Mouse (Mus musculus) heart, adult 2 months (tissue): ENCODE results near the gene Camk2d. TPM values are rescaled to one million over a fixed set of nuclear protein-coding genes. Genes with fewer than 3 reads are reported as not detected.

ENCODE experiments used
- DNase-seq, 2 experiments: peaks; one replicate each; pipeline ENCODE4 v3.0.0; 2021
- H3K27ac ChIP-seq: fragments of 200-600 bp; 2 replicates; pipeline ENCODE4 v1.8.1; 2022
- H3K27me3 ChIP-seq: fragments of 200-500 bp; 2 replicates; pipeline ENCODE4 v1.6.1; 2012; ENCODE audit warnings: mild to moderate bottlenecking, low read length, inconsistent platforms, mixed read lengths; ENCODE audit not compliant: control insufficient read depth, insufficient read depth
- H3K36me3 ChIP-seq: fragments of 200-500 bp; 2 replicates; pipeline ENCODE4 v1.6.1; 2012; ENCODE audit warnings: low read length, inconsistent platforms; ENCODE audit not compliant: control insufficient read depth, insufficient read depth
- H3K4me1 ChIP-seq: fragments of 200-500 bp; 2 replicates; pipeline ENCODE4 v1.6.1; 2011; ENCODE audit warnings: low read length; ENCODE audit not compliant: control insufficient read depth, insufficient read depth
- H3K4me3 ChIP-seq: fragments of 200-600 bp; 2 replicates; pipeline ENCODE4 v1.8.1; 2022
- H3K79me2 ChIP-seq: fragments of 200-500 bp; replicated peaks from 2 replicates; pipeline ENCODE4 v1.6.1; 2012; ENCODE audit warnings: mild to moderate bottlenecking, inconsistent platforms, low read length, moderate library complexity, mixed read lengths; ENCODE audit not compliant: control insufficient read depth, insufficient read depth
- H3K9ac ChIP-seq: fragments of 200-500 bp; 2 replicates; pipeline ENCODE4 v1.6.1; 2012; ENCODE audit warnings: low read depth, mild to moderate bottlenecking, control low read depth, inconsistent platforms, low read length, mixed read lengths
- CTCF ChIP-seq: fragments of 200-600 bp; IDR thresholded peaks from 2 replicates; pipeline ENCODE4 v1.8.1; 2022; ENCODE audit warnings: antibody characterized with exemption, mild to moderate bottlenecking, moderate library complexity
- EP300 ChIP-seq: fragments of 200-500 bp; IDR thresholded peaks from 2 replicates; pipeline ENCODE4 v1.6.1; 2011; ENCODE audit warnings: low read depth, low read length, control low read depth; ENCODE audit not compliant: insufficient read depth
- POLR2A ChIP-seq: fragments of 200-500 bp; IDR thresholded peaks from 2 replicates; pipeline ENCODE4 v1.6.1; 2011; ENCODE audit warnings: mild to moderate bottlenecking, low read depth, low read length, control low read depth; ENCODE audit not compliant: insufficient read depth
- WGBS: fragments of 180-500 bp; shearing (Covaris S2); methylation state at CpG from one replicate; pipeline ENCODE4 v1.1.7; 2018; 5-methylcytosine and 5-hydroxymethylcytosine counted together
- intact Hi-C: fragments of 180-260 bp; cut with DNase I; formaldehyde crosslinking; loops from one replicate; pipeline ENCODE4 v1.15.1; 2025
- polyA plus RNA-seq: library from polyadenylated mRNA; depleted of rRNA; stranded (reverse); fragments of >200 nt; gene quantifications from 2 replicates; pipeline ENCODE4 v1.2.3, GENCODE M21; 2012
- total RNA-seq, 2 experiments: library from RNA; stranded (reverse); gene quantifications; 2 replicates each; pipeline ENCODE4 v1.2.3; 2021

Gene Camk2d
- total and polyA plus RNA-seq, 3 experiments, result 131 to 135 (median 133) TPM

DNA sequence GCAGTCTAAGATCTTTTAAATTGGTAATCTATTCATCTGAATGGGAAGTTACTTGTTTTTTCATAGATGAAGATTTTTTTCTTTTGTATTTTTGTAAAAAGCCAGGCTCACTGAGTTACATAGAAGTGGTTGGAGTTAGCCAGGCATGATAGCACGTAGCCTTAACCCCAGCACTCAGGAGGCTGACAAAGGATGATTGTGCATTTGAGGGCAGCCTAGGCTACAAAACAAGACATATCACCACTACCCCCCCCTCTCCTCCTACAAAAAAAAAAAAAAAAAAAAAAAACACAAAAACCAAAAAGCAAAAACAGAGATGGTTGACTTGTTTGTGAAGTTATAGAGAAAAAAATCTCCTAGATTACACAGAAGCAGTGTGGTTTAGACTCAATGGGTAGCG is 92.4 kb downstream of the Camk2d start:
- Histone ChIP-seq H3K4me1 (peaks cover 10% of the 10 kb centered on the region), H3K36me3 (peaks cover 9% of the 10 kb centered on the region), H3K27ac (no peak overlapping the region), H3K27me3 (no peaks in the 10 kb centered on the region), H3K79me2 (0 out of 2 replicates have a peak, but pooled peaks cover 1% of the 10 kb centered on the region), H3K4me3 (no peak overlapping the region), H3K9ac (no peak overlapping the region)
- no peak for DNase-seq
- TF ChIP-seq POLR2A (no peak), EP300 (no peak), CTCF (no peak)
- intact Hi-C loops, result no loop called here
- WGBS, result 89% methylated on average over 2 of the region's 2 CpGs

DNA sequence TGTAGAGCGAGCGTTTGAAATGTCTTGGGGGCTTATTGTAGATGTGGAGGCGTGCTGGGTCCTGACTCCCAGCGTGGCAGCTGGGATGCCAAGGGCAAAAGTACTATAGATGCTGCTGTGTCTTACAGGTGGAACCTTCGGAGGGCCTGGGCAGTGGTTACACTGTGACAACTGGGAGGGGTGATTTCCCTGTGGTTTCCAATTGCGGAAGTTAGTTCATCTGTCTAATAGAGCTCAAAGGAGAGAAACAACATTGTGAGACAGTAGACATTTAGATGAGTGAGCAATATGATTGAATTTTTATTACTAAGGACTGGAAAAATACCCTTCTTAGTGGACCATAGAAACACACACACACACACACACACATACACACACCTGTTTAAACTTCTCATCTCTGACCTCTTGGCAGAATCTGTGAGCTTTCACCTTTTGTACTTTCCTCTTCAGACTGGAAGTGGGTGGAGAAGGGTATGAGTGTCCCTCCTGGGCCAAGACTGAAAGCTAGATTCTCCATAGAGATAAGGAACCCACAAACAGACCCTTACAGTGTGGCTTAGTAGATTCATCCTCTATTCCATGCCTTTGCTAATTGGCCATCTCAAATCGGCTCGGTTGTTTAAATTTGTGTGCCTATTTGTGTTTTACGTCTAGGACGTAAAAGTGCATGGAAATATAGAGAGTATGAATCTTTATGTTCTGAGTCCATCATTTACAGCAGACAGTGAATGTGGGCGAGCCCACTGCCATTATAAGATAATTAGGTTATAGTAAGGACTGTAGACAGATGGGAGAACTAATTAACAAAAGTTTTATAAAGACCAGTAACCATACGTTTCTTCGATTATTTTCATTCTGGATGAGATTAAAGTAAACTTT is 94.8 kb downstream of the Camk2d start:
- Histone ChIP-seq H3K4me3 (no peak overlapping the region), H3K4me1 (peaks cover 15% of the 10 kb centered on the region), H3K79me2 (0 out of 2 replicates have a peak, but pooled peaks cover 1% of the 10 kb centered on the region), H3K36me3 (peaks cover 21% of the 10 kb centered on the region), H3K9ac (no peak overlapping the region), H3K27me3 (no peaks in the 10 kb centered on the region), H3K27ac (no peak overlapping the region)
- no peak for TF ChIP-seq CTCF
- no peak for TF ChIP-seq EP300
- no peak for TF ChIP-seq POLR2A
- intact Hi-C loops, result loop anchor here (5.0 kb wide), 2 partner anchors 79 to 81 kb away; no protein-coding TSS in a partner anchor
- 92% methylated on average over 13 of the region's 13 CpGs for WGBS
- no peak for DNase-seq

- DNase-seq, result no peak
- peaks cover 21% of the 10 kb centered on the region for H3K36me3 ChIP-seq
- H3K4me3 ChIP-seq, result no peak overlapping the region
- TF ChIP-seq EP300 (no peak), CTCF (no peak), POLR2A (no peak)
- H3K27me3 ChIP-seq, result no peaks in the 10 kb centered on the region
- H3K27ac ChIP-seq, result no peak overlapping the region
- H3K4me1 ChIP-seq, result peaks cover 15% of the 10 kb centered on the region
- WGBS, result 73% methylated on average over 2 of the region's 2 CpGs
- 0 out of 2 replicates have a peak, but pooled peaks cover 1% of the 10 kb centered on the region for H3K79me2 ChIP-seq
- intact Hi-C loops, result loop anchor here (5.0 kb wide), 2 partner anchors 79 to 81 kb away; no protein-coding TSS in a partner anchor
- H3K9ac ChIP-seq, result no peak overlapping the region
Measured at GRCm38 (mm10) chr3:126691565-126691964, 95.5 kb downstream of the Camk2d start.

GRCm38 (mm10) chr3:126692797-126693196 is 96.7 kb downstream of the Camk2d start:
- peak overlapping the region; percentile 69 for H3K9ac ChIP-seq
- WGBS, result 35% methylated on average over 8 of the region's 8 CpGs
- no peaks in the 10 kb centered on the region for H3K27me3 ChIP-seq
- peaks cover 3% of the 10 kb centered on the region; the same call in 1 of the 2 replicates for H3K79me2 ChIP-seq
- intact Hi-C loops, result loop anchor here (5.0 kb wide), 2 partner anchors 80 kb away; no protein-coding TSS in a partner anchor
- peak overlapping the region; percentile 90 for H3K27ac ChIP-seq
- peaks cover 21% of the 10 kb centered on the region for H3K36me3 ChIP-seq
- peaks cover 15% of the 10 kb centered on the region for H3K4me1 ChIP-seq
- DNase-seq, result peak in 1 of 2 experiments; percentile 52
- peak overlapping the region; percentile 36 for H3K4me3 ChIP-seq
- TF ChIP-seq EP300 (no peak), POLR2A (no peak), CTCF (no peak)

- Histone ChIP-seq H3K36me3 (peaks cover 22% of the 10 kb centered on the region), H3K27ac (peak overlapping the region; percentile 90), H3K4me3 (peak overlapping the region; percentile 36), H3K9ac (peak overlapping the region; percentile 69), H3K79me2 (peaks cover 2% of the 10 kb centered on the region; the same call in 1 of the 2 replicates), H3K4me1 (peaks cover 15% of the 10 kb centered on the region), H3K27me3 (no peaks in the 10 kb centered on the region)
- TF ChIP-seq POLR2A, result peak; percentile 63
- TF ChIP-seq CTCF, result no peak
- TF ChIP-seq EP300, result peak; percentile 53; the same call in 1 of the 2 replicates
- peak; percentile 47 to 58 for DNase-seq
- WGBS, result 8% methylated on average over 7 of the region's 7 CpGs
- intact Hi-C loops, result loop anchor here (5.0 kb wide), 2 partner anchors 79 to 81 kb away; no protein-coding TSS in a partner anchor
Measured at GRCm38 (mm10) chr3:126693302-126693701, 97.2 kb downstream of the Camk2d start.
